23 mouse cellular contexts compared by ENCODE assay signal in the genomic region with DNA sequence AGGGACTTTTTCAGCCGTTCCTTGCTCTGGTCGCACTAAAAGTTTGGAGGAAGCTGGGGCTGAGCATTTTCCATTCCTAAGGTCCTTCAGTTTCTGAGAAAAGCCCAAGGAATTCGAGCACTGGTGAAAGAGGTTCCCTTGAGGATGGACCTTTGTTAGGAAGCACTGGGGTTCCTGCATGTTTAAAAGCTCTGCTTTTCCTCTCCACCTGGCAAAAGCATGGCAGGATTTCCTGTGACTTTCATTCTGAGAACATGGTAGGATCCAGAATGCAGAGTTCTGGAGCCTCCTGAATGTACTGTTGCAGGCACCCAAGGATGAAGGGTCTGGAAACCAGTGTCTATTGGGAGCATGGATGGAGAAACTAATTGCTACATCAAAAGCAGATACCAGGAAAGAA.
DNase-seq lines count a peak whose midpoint lies in the region; ATAC-seq and TF ChIP-seq lines count a peak whose summit lies in the region.
"Had no signal": no experiment of that assay in that cellular context is flagged by ENCODE, and none has a peak within 500 bp of the region (broad histone marks: within the 10 kb centered on the region; RNA-seq: fewer than 3 reads in every experiment).

No protein-coding gene starts in this region.

- ATAC-seq in embryonic facial prominence, embryonic 14.5 days (ENCODE audit: low read depth): no peak
- no peak for ATAC-seq in heart, embryonic 12.5 days (ENCODE audit: insufficient number of reproducible peaks, low FRiP score)
- ATAC-seq in hindbrain, embryonic 11.5 days (ENCODE audit: low FRiP score): no peak
- ATAC-seq: CD4-positive, CD25-positive, alpha-beta regulatory T cell, adult 4 months; forebrain, embryonic 13.5 days; forebrain, postnatal 0 days; intestine, embryonic 16.5 days had no signal

- no peak for TF ChIP-seq CTCF in kidney, adult 2 months (conservative IDR thresholded peaks at IDR 0.05; ENCODE audit: insufficient read depth, insufficient read length, low read depth, low read length)

- peak; percentile 11 for DNase-seq in embryonic facial prominence, embryonic 14.5 days (ENCODE audit: low spot score)
- DNase-seq in embryonic facial prominence, embryonic 10.5 days (ENCODE audit: low spot score): no peak
- DNase-seq in heart, adult 18-20 months: peak; percentile 9 to 54
- DNase-seq in kidney, adult 2 months: peak; percentile 3
- no peak for DNase-seq in kidney, postnatal 10 days
- no peak for DNase-seq in hindbrain, embryonic 11.5 days (ENCODE audit: low spot score)
- DNase-seq: adrenal gland, adult 8-10 months; adrenal gland, postnatal 36 days; B cell, adult 2 months; cerebellum, adult 11 months; cerebellum, adult 8-10 months; cerebellum, postnatal 14 days; forebrain, postnatal 0 days; gastrocnemius, postnatal 10 days; kidney, adult 9 months had no signal

- H3K4me1 ChIP-seq in embryonic facial prominence, embryonic 14.5 days (ENCODE audit: control insufficient read depth, insufficient read depth, low read length): no peaks in the 10 kb centered on the region
- no peaks in the 10 kb centered on the region for H3K4me1 ChIP-seq in embryonic facial prominence, embryonic 10.5 days
- no peaks in the 10 kb centered on the region for H3K4me1 ChIP-seq in heart, embryonic 12.5 days (replicated peaks)
- no peaks in the 10 kb centered on the region for H3K4me1 ChIP-seq in kidney, adult 2 months (ENCODE audit: control insufficient read depth, insufficient read depth, low read length)
- H3K4me1 ChIP-seq in hindbrain, embryonic 11.5 days (replicated peaks; ENCODE audit: control insufficient read depth, insufficient read depth, low read length): no peaks in the 10 kb centered on the region
- H3K4me1 ChIP-seq: embryonic facial prominence, embryonic 13.5 days; forebrain, embryonic 13.5 days; hindbrain, embryonic 10.5 days; hindbrain, embryonic 15.5 days had no signal

- H3K27ac ChIP-seq in embryonic facial prominence, embryonic 14.5 days (replicated peaks; ENCODE audit: low read depth, low read length): no peak overlapping the region
- no peak overlapping the region for H3K27ac ChIP-seq in embryonic facial prominence, embryonic 10.5 days (replicated peaks)
- no peak overlapping the region for H3K27ac ChIP-seq in heart, embryonic 12.5 days (ENCODE audit: poor library complexity, severe bottlenecking)
- H3K27ac ChIP-seq in kidney, adult 2 months (ENCODE audit: insufficient read depth, low read depth, low read length): no peak overlapping the region
- H3K27ac ChIP-seq in hindbrain, embryonic 11.5 days (ENCODE audit: low read depth, low read length): no peak overlapping the region
- H3K27ac ChIP-seq: embryonic facial prominence, embryonic 13.5 days; forebrain, embryonic 13.5 days; hindbrain, embryonic 10.5 days; hindbrain, embryonic 15.5 days had no signal

- H3K4me3 ChIP-seq in embryonic facial prominence, embryonic 14.5 days (ENCODE audit: low read depth, low read length): no peak overlapping the region
- H3K4me3 ChIP-seq in embryonic facial prominence, embryonic 10.5 days: no peak overlapping the region
- H3K4me3 ChIP-seq in heart, embryonic 12.5 days: no peak overlapping the region
- no peak overlapping the region for H3K4me3 ChIP-seq in kidney, adult 2 months (ENCODE audit: insufficient read depth, low read depth, low read length)
- H3K4me3 ChIP-seq in hindbrain, embryonic 11.5 days (ENCODE audit: low read depth, low read length): no peak overlapping the region
- H3K4me3 ChIP-seq: embryonic facial prominence, embryonic 13.5 days; forebrain, embryonic 13.5 days; hindbrain, embryonic 10.5 days; hindbrain, embryonic 15.5 days had no signal

- no peaks in the 10 kb centered on the region for H3K27me3 ChIP-seq in embryonic facial prominence, embryonic 14.5 days (replicated peaks; ENCODE audit: control insufficient read depth, insufficient read depth, low read length)
- no peaks in the 10 kb centered on the region for H3K27me3 ChIP-seq in embryonic facial prominence, embryonic 10.5 days (replicated peaks; ENCODE audit: low read depth, poor library complexity, severe bottlenecking)
- H3K27me3 ChIP-seq in heart, embryonic 12.5 days (replicated peaks): no peaks in the 10 kb centered on the region
- H3K27me3 ChIP-seq in kidney, adult 2 months (replicated peaks; ENCODE audit: control insufficient read depth, insufficient read depth, low read length): no peaks in the 10 kb centered on the region
- no peaks in the 10 kb centered on the region for H3K27me3 ChIP-seq in hindbrain, embryonic 11.5 days (ENCODE audit: control insufficient read depth, insufficient read depth, low read length)
- H3K27me3 ChIP-seq: embryonic facial prominence, embryonic 13.5 days; forebrain, embryonic 13.5 days; hindbrain, embryonic 15.5 days had no signal

- no peak overlapping the region for H3K4me2 ChIP-seq in embryonic facial prominence, embryonic 14.5 days (ENCODE audit: low read depth, low read length)
- H3K4me2 ChIP-seq in heart, embryonic 12.5 days: no peak overlapping the region
- no peak overlapping the region for H3K4me2 ChIP-seq in hindbrain, embryonic 11.5 days (replicated peaks; ENCODE audit: low read depth, low read length)
- H3K4me2 ChIP-seq: embryonic facial prominence, embryonic 13.5 days; forebrain, embryonic 13.5 days; hindbrain, embryonic 15.5 days had no signal

- H3K9ac ChIP-seq in embryonic facial prominence, embryonic 14.5 days (ENCODE audit: low read depth, low read length): no peak overlapping the region
- H3K9ac ChIP-seq in heart, embryonic 12.5 days: no peak overlapping the region
- no peak overlapping the region for H3K9ac ChIP-seq in hindbrain, embryonic 11.5 days (ENCODE audit: low read depth, low read length)
- H3K9ac ChIP-seq: embryonic facial prominence, embryonic 13.5 days; forebrain, embryonic 13.5 days; forebrain, postnatal 0 days; hindbrain, embryonic 15.5 days had no signal

- 59% methylated on average over 3 of the region's 3 CpGs for WGBS in embryonic facial prominence, embryonic 14.5 days
- WGBS in embryonic facial prominence, embryonic 10.5 days: 72% methylated on average over 3 of the region's 3 CpGs
- 65% methylated on average over 3 of the region's 3 CpGs for WGBS in heart, embryonic 12.5 days
- WGBS in kidney, adult 2 months: 70% methylated on average over 3 of the region's 3 CpGs
- 74% methylated on average over 3 of the region's 3 CpGs for WGBS in hindbrain, embryonic 11.5 days

- no peaks in the 10 kb centered on the region for H3K9me3 ChIP-seq in embryonic facial prominence, embryonic 14.5 days (ENCODE audit: control insufficient read depth, low read length)
- no peaks in the 10 kb centered on the region for H3K9me3 ChIP-seq in embryonic facial prominence, embryonic 10.5 days
- H3K9me3 ChIP-seq in heart, embryonic 12.5 days (replicated peaks): no peaks in the 10 kb centered on the region
- no peaks in the 10 kb centered on the region for H3K9me3 ChIP-seq in hindbrain, embryonic 11.5 days (ENCODE audit: control insufficient read depth, low read length)
- H3K9me3 ChIP-seq: embryonic facial prominence, embryonic 13.5 days; forebrain, embryonic 13.5 days; G1E; hindbrain, embryonic 10.5 days; hindbrain, embryonic 15.5 days had no signal

- no peaks in the 10 kb centered on the region for H3K36me3 ChIP-seq in embryonic facial prominence, embryonic 14.5 days (ENCODE audit: control insufficient read depth, insufficient read depth, low read length)
- no peaks in the 10 kb centered on the region for H3K36me3 ChIP-seq in embryonic facial prominence, embryonic 10.5 days (replicated peaks)
- H3K36me3 ChIP-seq in heart, embryonic 12.5 days: no peaks in the 10 kb centered on the region
- no peaks in the 10 kb centered on the region for H3K36me3 ChIP-seq in kidney, adult 2 months (ENCODE audit: control insufficient read depth, insufficient read depth, low read length)
- no peaks in the 10 kb centered on the region for H3K36me3 ChIP-seq in hindbrain, embryonic 11.5 days (ENCODE audit: control insufficient read depth, insufficient read depth, low read length)
- H3K36me3 ChIP-seq: embryonic facial prominence, embryonic 13.5 days; G1E; hindbrain, embryonic 10.5 days; hindbrain, embryonic 15.5 days had no signal

- no peak for TF ChIP-seq POLR2A in kidney, adult 2 months (IDR thresholded peaks at IDR 0.05; ENCODE audit: low read depth, low read length)

Comparison
In these comparisons a context has a peak if more than half of its experiments do, and no peak if none do; other contexts are left out.
1. DNase-seq: peak in embryonic facial prominence, embryonic 14.5 days (single experiment), heart, adult 18-20 months (2 of 2) and kidney, adult 2 months (single experiment); none in embryonic facial prominence, embryonic 10.5 days (single experiment), kidney, postnatal 10 days (single experiment) and hindbrain, embryonic 11.5 days (single experiment).